Mouse (Mus musculus): ENCODE measurements at regions not wholly inside any gene's neighbourhood (a gene's known extent, or its start where the extent isn't known, plus 50 kb on each side); places are given as distances from the start of the nearest gene placed in this dataset.
A peak's percentile ranks its signal among the peaks of the same experiment; 100 is the strongest.

DNA sequence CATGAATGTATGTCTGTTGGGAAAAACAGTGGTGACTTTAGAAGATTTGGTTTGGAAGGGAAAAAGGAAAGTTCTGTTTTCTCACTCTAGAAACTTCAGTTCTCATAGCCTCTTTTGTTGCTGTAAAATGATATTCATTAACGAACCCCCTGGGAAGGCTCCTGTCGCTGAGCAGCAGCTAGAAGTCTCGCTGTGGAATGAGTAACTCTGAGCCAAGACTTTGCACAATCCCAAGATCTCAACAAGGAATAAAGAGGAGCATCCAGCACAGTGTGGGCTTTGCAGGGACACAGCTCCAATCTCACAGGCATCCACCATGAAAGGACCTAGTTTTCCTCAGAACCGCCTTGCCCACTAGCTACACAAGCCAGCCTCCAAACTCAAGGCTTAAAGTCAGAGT is 233.8 kb upstream of the Pabpc6 start:
- WGBS (ENCODE audit: insufficient replicate concordance): 68% methylated on average over 4 of the region's 4 CpGs
- Histone ChIP-seq H3K27ac (no peak overlapping the region), H3K4me3 (replicated peaks) (no peak overlapping the region), H3K9ac (no peak overlapping the region), H3K9me3 (replicated peaks) (no peaks in the 10 kb centered on the region), H3K36me3 (no peaks in the 10 kb centered on the region), H3K4me2 (no peak overlapping the region), H3K27me3 (0 out of 2 replicates have a peak, but pooled peaks cover 4% of the 10 kb centered on the region), H3K4me1 (replicated peaks) (no peaks in the 10 kb centered on the region)
- ATAC-seq (ENCODE audit: low read depth) (no peak), DNase-seq (no peak)

DNA sequence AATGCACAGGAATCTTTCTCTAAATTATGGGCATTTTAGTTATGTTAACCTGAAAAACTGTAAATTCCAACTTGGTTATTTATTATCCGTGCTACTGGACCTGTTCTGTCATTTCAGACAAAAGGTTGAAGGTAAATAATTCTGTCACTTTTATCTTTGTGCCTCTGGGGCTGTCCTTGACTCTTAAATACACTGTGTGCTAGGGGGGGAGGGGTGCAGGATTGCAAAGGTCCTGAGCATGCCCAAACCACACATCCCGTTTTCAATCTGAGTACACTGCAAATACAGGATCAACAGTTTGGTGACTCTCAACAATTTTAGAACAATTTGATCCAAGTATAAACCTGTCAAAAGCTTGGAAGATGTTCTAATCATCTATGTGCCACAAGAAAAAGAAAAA is 227.4 kb upstream of the Pabpc6 start:
- peak; percentile 60 for ATAC-seq (ENCODE audit: low read depth)
- Histone ChIP-seq H3K27me3 (no peaks in the 10 kb centered on the region), H3K4me1 (replicated peaks) (peaks cover 6% of the 10 kb centered on the region), H3K9me3 (replicated peaks) (no peaks in the 10 kb centered on the region), H3K36me3 (no peaks in the 10 kb centered on the region), H3K4me2 (no peak overlapping the region), H3K9ac (no peak overlapping the region), H3K27ac (no peak overlapping the region), H3K4me3 (replicated peaks) (no peak overlapping the region)
- DNase-seq: no peak
- 38% methylated on average over 2 of the region's 2 CpGs for WGBS (ENCODE audit: insufficient replicate concordance)

DNA sequence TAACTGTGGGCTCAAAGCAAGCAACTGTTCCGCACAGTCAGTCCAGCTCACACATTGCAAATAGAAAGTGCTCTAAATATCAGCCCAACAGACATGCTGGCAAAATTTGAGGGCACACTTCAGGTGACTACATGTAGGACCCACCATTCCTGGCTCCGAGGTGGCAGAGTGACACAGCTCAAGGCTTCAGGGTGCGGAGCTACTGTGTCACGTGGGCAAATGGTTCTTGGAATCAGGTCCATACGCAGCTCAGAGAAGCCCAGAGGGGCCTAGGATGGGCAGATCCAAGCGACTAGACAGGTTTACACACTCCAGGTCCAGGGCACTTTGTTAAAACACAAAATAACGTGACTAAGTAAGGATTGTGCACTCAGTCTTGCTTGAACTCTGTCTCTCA is 226.2 kb upstream of the Pabpc6 start:
- Histone ChIP-seq H3K9ac (no peak overlapping the region), H3K4me2 (no peak overlapping the region), H3K27me3 (no peaks in the 10 kb centered on the region), H3K36me3 (no peaks in the 10 kb centered on the region), H3K4me3 (replicated peaks) (no peak overlapping the region), H3K9me3 (replicated peaks) (no peaks in the 10 kb centered on the region), H3K4me1 (replicated peaks) (peaks cover 6% of the 10 kb centered on the region), H3K27ac (no peak overlapping the region)
- ATAC-seq (ENCODE audit: low read depth): no peak
- no peak for DNase-seq
- WGBS (ENCODE audit: insufficient replicate concordance): 73% methylated on average over 7 of the region's 7 CpGs

DNA sequence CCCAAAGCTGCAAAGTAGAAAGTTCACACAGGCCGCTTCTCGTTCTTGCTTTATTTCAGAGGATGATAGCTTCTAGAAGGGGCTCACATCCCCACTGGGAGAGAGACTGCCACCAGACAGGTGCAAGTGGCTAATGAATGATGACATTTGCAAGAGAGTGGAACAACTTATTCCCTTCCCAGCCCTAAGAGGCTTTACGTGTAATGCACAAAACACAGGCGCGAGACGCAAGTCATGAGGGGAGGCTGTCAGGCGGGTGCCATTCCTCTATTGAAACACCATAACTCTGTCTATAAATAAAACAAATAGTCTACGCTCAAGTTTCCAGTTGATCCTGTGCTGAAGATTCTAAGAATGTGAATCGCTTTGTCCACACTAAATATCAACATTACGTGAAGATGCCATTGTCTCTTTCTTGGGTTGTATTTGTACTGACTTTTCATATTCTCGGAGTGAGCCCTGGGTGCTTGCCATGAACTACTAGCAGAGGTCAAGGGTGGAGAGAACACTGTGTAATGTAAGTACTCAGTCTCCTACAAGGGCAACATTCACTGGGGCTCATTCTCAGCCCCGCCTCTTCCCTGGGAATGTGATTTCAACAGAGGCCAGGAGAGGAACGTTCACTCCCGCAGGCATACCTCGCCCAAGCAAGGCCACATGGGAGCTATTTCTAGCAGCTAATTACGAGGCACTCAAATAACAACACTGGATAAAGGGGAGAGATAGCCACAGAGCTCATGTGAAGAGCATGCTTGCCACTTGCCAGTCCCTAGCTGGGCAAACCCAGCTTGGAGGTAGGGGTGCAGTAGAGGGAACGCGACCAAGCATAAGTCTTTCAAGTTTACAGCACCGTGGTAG is 225.5 kb upstream of the Pabpc6 start:
- Histone ChIP-seq H3K4me3 (replicated peaks) (no peak overlapping the region), H3K4me1 (replicated peaks) (peaks cover 6% of the 10 kb centered on the region), H3K9me3 (replicated peaks) (no peaks in the 10 kb centered on the region), H3K27me3 (no peaks in the 10 kb centered on the region), H3K9ac (no peak overlapping the region), H3K27ac (no peak overlapping the region), H3K36me3 (no peaks in the 10 kb centered on the region), H3K4me2 (no peak overlapping the region)
- 77% methylated on average over 19 of the region's 19 CpGs for WGBS (ENCODE audit: insufficient replicate concordance)
- ATAC-seq (ENCODE audit: low read depth) (no peak), DNase-seq (no peak)

DNA sequence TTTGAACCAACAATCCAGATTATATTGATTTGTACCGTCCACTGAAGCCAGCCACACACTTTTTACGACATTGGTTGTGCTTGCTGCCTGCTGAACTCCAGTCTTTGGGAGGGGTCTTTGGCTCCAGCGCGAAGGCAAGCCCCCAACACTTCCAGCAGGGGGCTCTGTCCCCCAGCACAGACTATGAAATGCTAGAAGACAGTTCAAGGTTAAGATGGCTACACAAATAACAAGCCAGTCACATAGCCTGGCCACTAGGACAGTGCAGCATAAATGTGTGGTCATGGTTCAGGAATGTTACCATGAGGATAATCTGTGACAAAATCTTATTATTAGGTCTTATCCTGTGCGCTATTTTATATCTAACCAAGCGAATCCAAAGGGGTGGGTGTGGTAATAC is 224.4 kb upstream of the Pabpc6 start:
- Histone ChIP-seq H3K27ac (no peak overlapping the region), H3K9me3 (replicated peaks) (no peaks in the 10 kb centered on the region), H3K4me3 (replicated peaks) (no peak overlapping the region), H3K4me1 (replicated peaks) (peaks cover 6% of the 10 kb centered on the region), H3K9ac (no peak overlapping the region), H3K4me2 (no peak overlapping the region), H3K27me3 (no peaks in the 10 kb centered on the region), H3K36me3 (no peaks in the 10 kb centered on the region)
- WGBS (ENCODE audit: insufficient replicate concordance): 38% methylated on average over 6 of the region's 6 CpGs
- ATAC-seq (ENCODE audit: low read depth) (no peak), DNase-seq (no peak)

DNA sequence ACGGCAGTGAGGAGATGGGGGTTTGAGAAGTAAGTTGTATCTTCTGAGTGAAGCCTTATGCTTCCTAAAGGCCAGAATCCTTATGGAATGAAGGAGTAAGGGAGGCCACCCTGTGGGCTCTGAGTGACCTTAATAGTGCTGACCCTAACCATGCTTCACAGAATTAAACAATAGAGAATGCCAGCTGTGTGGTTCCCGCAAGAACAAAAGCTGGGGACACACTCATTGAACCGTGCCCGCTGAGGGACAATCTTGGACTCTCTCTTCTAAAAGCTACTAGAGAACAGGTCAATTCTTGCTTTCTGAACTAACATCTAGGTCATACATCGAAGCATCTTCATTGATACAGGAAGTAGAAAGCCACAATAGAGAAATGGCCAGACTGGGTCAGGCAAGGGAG is 223.3 kb upstream of the Pabpc6 start:
- H3K9ac ChIP-seq: no peak overlapping the region
- H3K4me1 ChIP-seq (replicated peaks): peaks cover 6% of the 10 kb centered on the region
- H3K4me3 ChIP-seq (replicated peaks): no peak overlapping the region
- H3K4me2 ChIP-seq: no peak overlapping the region
- no peaks in the 10 kb centered on the region for H3K27me3 ChIP-seq
- no peak overlapping the region for H3K27ac ChIP-seq
- no peak for DNase-seq
- H3K36me3 ChIP-seq: no peaks in the 10 kb centered on the region
- no peaks in the 10 kb centered on the region for H3K9me3 ChIP-seq (replicated peaks)
- no peak for ATAC-seq (ENCODE audit: low read depth)
- 76% methylated on average over 5 of the region's 5 CpGs for WGBS (ENCODE audit: insufficient replicate concordance)

DNA sequence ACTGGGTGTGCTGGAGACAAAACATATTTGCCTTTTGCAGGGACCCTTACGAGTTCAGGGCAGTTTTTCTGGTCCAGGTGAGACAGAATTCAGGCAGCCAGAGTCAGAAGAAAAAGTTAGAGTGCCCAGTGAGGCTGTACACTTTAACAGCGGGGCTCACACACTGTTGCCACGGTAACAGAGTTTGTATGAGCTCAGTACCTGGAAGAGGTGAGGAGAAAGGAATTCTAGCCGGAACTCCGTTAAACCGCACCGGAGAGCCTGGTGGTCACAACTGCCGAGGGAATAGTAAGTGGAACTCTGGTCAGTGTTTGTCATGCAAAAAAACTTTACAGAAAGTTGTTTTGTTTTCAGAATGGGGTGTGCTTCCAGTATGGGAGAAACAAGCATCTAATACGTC is 222.6 kb upstream of the Pabpc6 start:
- ATAC-seq (ENCODE audit: low read depth) (no peak), DNase-seq (no peak)
- H3K27ac ChIP-seq: no peak overlapping the region
- WGBS (ENCODE audit: insufficient replicate concordance): 72% methylated on average over 9 of the region's 9 CpGs
- H3K9me3 ChIP-seq (replicated peaks): no peaks in the 10 kb centered on the region
- H3K4me3 ChIP-seq (replicated peaks): no peak overlapping the region
- H3K4me2 ChIP-seq: no peak overlapping the region
- no peak overlapping the region for H3K9ac ChIP-seq
- no peaks in the 10 kb centered on the region for H3K36me3 ChIP-seq
- H3K27me3 ChIP-seq: no peaks in the 10 kb centered on the region
- H3K4me1 ChIP-seq (replicated peaks): peaks cover 6% of the 10 kb centered on the region

DNA sequence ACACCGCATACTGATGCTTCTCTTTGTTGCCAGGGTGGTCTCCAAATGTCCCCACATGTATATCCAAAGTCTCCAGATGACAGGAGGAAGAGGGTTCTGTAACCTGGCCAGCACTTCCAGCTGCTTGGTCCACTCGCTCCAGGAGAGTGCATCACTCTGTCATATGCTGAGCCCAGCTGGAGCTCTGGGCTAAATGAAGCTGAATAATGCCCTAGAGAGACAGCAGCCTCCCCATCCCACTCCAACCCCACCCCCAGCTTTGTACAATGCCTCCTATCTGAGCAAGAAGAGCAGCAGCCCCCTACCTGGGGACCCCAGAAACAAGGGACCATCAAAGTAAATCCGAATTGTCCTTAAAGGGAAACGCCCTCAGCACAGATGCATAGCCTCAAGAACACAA is 219.0 kb upstream of the Pabpc6 start:
- ATAC-seq (ENCODE audit: low read depth) (no peak), DNase-seq (no peak)
- WGBS (ENCODE audit: insufficient replicate concordance): 61% methylated on average over 4 of the region's 4 CpGs
- Histone ChIP-seq H3K4me3 (replicated peaks) (no peak overlapping the region), H3K36me3 (no peaks in the 10 kb centered on the region), H3K9me3 (replicated peaks) (no peaks in the 10 kb centered on the region), H3K4me1 (replicated peaks) (no peaks in the 10 kb centered on the region), H3K9ac (no peak overlapping the region), H3K4me2 (no peak overlapping the region), H3K27me3 (no peaks in the 10 kb centered on the region), H3K27ac (no peak overlapping the region)

DNA sequence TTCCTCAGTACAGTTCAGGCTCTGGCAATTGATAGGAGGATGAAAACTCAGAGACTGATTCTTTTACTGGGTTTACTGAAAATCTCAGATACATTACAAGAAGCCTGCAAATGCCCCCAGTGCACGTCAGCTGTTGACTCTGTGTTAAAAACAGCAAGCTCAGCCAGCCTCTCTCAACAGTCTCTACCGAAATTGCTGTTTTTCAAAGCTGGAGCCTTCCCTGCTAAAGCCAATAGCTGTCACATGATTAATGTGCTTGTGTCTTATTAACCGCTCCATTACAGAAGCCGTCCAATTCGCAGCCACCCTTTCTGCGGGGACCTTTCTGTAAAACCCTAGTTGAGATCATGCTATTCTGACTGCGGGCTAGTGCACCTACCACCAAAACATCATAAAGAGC is 215.6 kb upstream of the Pabpc6 start:
- Histone ChIP-seq H3K4me1 (replicated peaks) (no peaks in the 10 kb centered on the region), H3K9me3 (replicated peaks) (no peaks in the 10 kb centered on the region), H3K4me3 (replicated peaks) (no peak overlapping the region), H3K36me3 (no peaks in the 10 kb centered on the region), H3K27ac (no peak overlapping the region), H3K27me3 (no peaks in the 10 kb centered on the region), H3K4me2 (no peak overlapping the region), H3K9ac (no peak overlapping the region)
- WGBS (ENCODE audit: insufficient replicate concordance): 61% methylated on average over 7 of the region's 7 CpGs
- ATAC-seq (ENCODE audit: low read depth) (no peak), DNase-seq (no peak)

DNA sequence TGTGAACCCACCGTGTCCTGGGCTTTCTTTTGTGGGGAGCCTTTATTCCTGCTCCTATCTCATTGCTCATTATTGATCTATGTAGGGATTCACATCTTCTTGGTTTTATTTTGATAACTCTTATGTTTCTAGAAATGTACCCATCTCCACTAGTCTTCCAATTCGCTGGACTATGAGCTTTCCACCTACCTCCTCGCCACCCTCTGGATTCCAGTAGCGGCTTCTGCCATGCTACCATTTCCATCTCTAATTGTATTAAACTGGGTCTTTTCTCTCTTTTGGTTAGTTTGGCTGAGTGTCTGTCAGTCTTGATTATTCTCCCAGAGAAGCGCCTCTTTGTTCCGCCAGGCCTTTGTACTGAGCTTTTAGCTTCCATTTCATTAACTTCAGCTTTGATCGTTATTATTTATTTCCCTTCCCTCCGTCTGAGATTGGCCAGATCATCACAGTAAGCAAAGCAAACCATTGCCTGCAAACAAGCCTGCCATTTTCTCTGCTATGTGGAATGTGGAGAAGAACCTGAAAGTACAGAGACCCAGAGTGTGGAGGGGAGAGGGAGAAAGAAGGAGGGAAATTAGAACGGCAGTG is 213.2 kb upstream of the Pabpc6 start:
- Histone ChIP-seq H3K4me3 (replicated peaks) (no peak overlapping the region), H3K4me1 (replicated peaks) (no peaks in the 10 kb centered on the region), H3K36me3 (no peaks in the 10 kb centered on the region), H3K27me3 (no peaks in the 10 kb centered on the region), H3K4me2 (no peak overlapping the region), H3K9ac (no peak overlapping the region), H3K27ac (no peak overlapping the region), H3K9me3 (replicated peaks) (no peaks in the 10 kb centered on the region)
- WGBS (ENCODE audit: insufficient replicate concordance): 78% methylated on average over 9 of the region's 9 CpGs
- no peak for DNase-seq
- ATAC-seq (ENCODE audit: low read depth): no peak

DNA sequence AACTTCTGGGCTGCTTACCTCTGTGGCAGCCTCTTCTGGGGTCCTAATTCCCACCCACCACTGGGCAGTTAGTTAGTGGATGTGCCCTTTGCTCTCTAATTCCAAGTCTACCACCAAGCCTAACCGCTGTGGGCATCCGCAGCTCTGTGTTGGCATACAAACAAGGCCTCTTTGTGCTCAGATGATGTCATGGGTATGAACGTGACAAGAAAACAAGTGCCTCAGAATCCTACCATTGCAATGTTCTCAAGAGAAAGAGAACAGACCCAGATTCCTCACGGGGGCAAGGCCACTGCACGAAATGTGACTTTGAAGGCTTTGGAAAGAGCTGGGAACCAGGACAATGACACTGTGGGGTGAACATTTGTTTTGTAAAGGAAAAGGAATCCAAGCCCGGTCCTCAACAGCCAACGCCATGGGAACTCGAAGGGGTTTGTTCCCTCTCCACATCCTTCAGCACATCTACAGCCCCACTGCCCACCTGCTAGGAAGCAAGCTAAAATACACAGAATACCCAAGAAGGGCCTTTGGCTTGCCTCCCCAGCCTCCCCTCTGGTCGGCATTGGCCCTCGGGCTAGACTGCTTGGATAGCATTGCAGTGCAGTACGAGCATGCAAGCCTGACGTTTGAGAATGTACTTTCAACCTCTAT is 210.2 kb upstream of the Pabpc6 start:
- Histone ChIP-seq H3K4me2 (no peak overlapping the region), H3K36me3 (no peaks in the 10 kb centered on the region)

More for the DNA sequence above, 210.2 kb upstream of the Pabpc6 start:
- no peaks in the 10 kb centered on the region for H3K9me3 ChIP-seq (replicated peaks)
- no peak overlapping the region for H3K9ac ChIP-seq
- DNase-seq: no peak
- H3K27me3 ChIP-seq: no peaks in the 10 kb centered on the region
- H3K27ac ChIP-seq: no peak overlapping the region
- ATAC-seq (ENCODE audit: low read depth): no peak
- 73% methylated on average over 12 of the region's 12 CpGs for whole genome bisulfite sequencing (ENCODE audit: insufficient replicate concordance)
- no peaks in the 10 kb centered on the region for H3K4me1 ChIP-seq (replicated peaks)
- H3K4me3 ChIP-seq (replicated peaks): no peak overlapping the region
